Mouse (Mus musculus) intestine, embryonic 15.5 days (tissue): ENCODE data around the gene Gprin3. TPM values are rescaled to one million over a fixed set of nuclear protein-coding genes. Genes with fewer than 3 reads are reported as not detected.

Experiments
- ATAC-seq: fragments of 200-750 bp; cut with Nextera tagmentation; 2 replicates; pipeline ENCODE4 v1.8.0; 2017; ENCODE audit warnings: moderate TSS enrichment, moderate library complexity
- H3K27ac ChIP-seq: fragments of 300-500 bp; sonication (generic); 2 replicates; pipeline ENCODE4 v1.5.1; 2015; ENCODE audit warnings: mild to moderate bottlenecking, inconsistent platforms
- H3K27me3 ChIP-seq: fragments of 300-500 bp; sonication (generic); replicated peaks from 2 replicates; pipeline ENCODE4 v1.6.1; 2015; ENCODE audit warnings: inconsistent platforms
- H3K36me3 ChIP-seq: fragments of 300-500 bp; sonication (generic); 2 replicates; pipeline ENCODE4 v1.6.1; 2015; ENCODE audit warnings: inconsistent platforms
- H3K4me1 ChIP-seq: fragments of 300-500 bp; sonication (generic); replicated peaks from 2 replicates; pipeline ENCODE4 v1.6.1; 2015; ENCODE audit warnings: inconsistent platforms
- H3K4me2 ChIP-seq: fragments of 300-500 bp; sonication (generic); replicated peaks from 2 replicates; pipeline ENCODE4 v1.6.1; 2015; ENCODE audit warnings: mild to moderate bottlenecking, inconsistent platforms
- H3K4me3 ChIP-seq: fragments of 300-500 bp; sonication (generic); replicated peaks from 2 replicates; pipeline ENCODE4 v1.5.1; 2015; ENCODE audit warnings: inconsistent platforms
- H3K9ac ChIP-seq: fragments of 300-500 bp; sonication (generic); 2 replicates; pipeline ENCODE4 v1.6.1; 2015; ENCODE audit warnings: inconsistent platforms
- H3K9me3 ChIP-seq: fragments of 300-500 bp; sonication (generic); 2 replicates; pipeline ENCODE4 v1.6.1; 2016; ENCODE audit warnings: inconsistent platforms
- WGBS: fragments of 180-500 bp; shearing (Covaris S2); methylation state at CpG from one replicate; pipeline ENCODE4 v1.1.7; 2015; 5-methylcytosine and 5-hydroxymethylcytosine counted together
- polyA plus RNA-seq: library from polyadenylated mRNA; unstranded; fragments of >200 nt; fragmentation: Nextera tagmentation; extraction: Ambion mirVana; gene quantifications from 2 replicates; pipeline ENCODE4 v1.2.1, GENCODE M21; 2015

Gprin3 gene
- polyA plus RNA-seq, 1 experiment from 2014 or later, result 6.8 TPM

DNA sequence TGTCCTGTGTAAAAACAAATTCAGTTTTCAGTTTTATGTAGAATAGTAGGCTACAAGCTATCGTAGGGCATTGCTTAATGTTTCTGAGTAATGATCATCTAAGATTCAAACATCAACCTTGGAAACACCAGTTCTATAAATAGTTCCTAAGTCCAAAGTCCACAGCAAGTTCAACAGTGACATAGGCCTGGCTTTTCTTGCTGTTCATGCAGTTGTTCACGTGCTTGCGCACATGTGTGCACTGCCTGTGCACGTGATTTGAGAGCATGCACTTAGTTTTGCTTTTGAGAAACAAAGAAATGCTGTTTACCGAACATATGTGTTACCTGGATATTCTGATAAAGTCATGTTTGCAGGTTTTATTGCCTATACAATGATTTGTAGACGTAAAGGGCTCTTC, 11.3 kb downstream of the Gprin3 start:
- 58% methylated on average over 6 of the region's 6 CpGs for WGBS

DNA sequence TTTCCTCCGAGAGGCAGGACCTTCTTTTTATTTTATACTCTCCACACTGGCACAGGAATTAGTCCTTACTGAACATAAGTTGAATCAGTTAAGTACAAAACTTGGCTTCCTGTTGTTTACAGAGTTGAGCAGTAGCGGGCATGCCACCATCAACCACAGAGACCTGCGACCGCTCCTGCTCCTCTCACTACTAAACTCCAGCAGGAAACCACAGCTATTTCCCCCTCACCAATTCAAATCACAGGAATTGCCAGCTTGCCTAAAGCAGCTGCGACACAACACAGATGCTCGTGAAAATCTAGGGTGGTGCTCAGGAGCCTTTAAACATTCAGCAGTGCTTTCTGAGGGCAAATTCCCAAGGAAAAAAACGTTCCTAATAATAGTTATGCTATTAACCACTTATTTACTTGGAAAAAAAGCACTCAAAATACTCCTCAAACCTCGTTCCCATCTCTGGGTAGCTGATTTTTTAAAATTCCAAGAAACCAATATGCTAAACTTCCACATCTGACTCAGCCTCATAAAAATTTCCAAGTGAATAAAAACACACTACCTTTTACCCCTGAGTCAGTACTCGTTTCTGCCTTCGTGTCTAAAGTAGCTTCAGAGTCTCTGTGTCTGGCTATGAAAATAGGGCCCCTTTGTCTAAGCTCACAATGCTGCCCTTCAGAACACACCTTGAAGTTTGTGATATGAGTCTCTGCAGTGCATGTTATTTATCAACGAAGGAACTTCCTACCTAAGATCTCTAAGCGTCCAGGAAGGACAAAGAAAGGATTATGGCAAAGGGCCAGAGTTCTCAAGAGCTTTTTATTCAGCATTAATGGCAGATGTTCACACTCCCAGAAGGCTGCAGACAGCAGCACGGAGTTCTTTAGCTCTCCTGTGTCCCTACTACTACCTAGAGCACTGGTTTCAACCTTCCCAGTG, 13.4 kb downstream of the Gprin3 start:
- Histone ChIP-seq H3K4me1 (peaks cover 4% of the 10 kb centered on the region; the same call in 1 of the 2 replicates), H3K4me3 (no peak overlapping the region), H3K9me3 (no peaks in the 10 kb centered on the region), H3K4me2 (peak overlapping the region; percentile 43), H3K27ac (peak overlapping the region; percentile 83), H3K9ac (no peak overlapping the region), H3K27me3 (no peaks in the 10 kb centered on the region), H3K36me3 (no peaks in the 10 kb centered on the region)
- peak; percentile 81 for ATAC-seq
- WGBS, result 25% methylated on average over 13 of the region's 13 CpGs

More for the DNA sequence above, 11.3 kb downstream of the Gprin3 start:
- H3K4me2 ChIP-seq, result no peak overlapping the region
- peaks cover 4% of the 10 kb centered on the region; the same call in 1 of the 2 replicates for H3K4me1 ChIP-seq
- no peaks in the 10 kb centered on the region for H3K36me3 ChIP-seq
- peak; percentile 86 for ATAC-seq
- no peaks in the 10 kb centered on the region for H3K27me3 ChIP-seq
- H3K27ac ChIP-seq, result 0 out of 2 replicates have a peak overlapping the region, but pooled peaks have one; percentile 57
- no peaks in the 10 kb centered on the region for H3K9me3 ChIP-seq
- H3K4me3 ChIP-seq, result no peak overlapping the region
- H3K9ac ChIP-seq, result no peak overlapping the region

DNA sequence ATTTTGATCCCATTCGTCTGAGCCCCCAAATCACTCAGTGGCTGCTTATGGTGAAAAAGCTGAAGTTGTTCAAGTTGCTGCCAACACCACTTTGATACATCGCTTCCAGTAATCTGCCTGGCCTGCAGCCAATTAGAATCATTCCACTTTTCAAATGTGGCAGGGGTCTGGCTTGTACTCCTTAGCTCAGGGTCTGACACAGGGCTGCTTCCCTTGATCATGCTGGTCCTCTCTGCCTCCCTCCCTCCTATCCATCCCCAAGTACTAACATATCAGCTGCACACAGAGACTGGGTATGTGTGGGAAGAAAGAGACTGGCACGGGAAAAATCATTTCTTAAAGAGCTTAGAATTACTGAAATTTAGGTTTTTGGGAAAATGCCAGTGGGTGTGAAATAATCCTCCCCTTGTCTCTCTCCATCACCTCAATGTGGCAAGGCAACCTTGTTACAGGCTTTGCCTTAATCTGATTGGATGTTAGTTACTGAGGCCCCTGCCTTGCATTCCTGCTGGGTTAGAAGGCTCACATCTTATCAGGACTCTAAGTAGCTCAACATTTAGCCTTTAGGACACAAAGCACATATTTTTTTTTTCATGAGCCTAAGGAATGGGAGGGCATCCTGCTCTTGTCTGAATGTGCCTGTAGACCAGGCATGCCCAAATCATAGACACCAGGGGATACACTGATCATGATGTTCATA, 16.9 kb downstream of the Gprin3 start:
- no peak overlapping the region for H3K27ac ChIP-seq
- ATAC-seq, result no peak
- peaks cover 4% of the 10 kb centered on the region; the same call in 1 of the 2 replicates for H3K4me1 ChIP-seq
- H3K36me3 ChIP-seq, result no peaks in the 10 kb centered on the region
- no peaks in the 10 kb centered on the region for H3K27me3 ChIP-seq
- no peak overlapping the region for H3K4me2 ChIP-seq
- H3K4me3 ChIP-seq, result no peak overlapping the region
- no peaks in the 10 kb centered on the region for H3K9me3 ChIP-seq
- no peak overlapping the region for H3K9ac ChIP-seq
- 63% methylated on average over 3 of the region's 3 CpGs for WGBS

DNA sequence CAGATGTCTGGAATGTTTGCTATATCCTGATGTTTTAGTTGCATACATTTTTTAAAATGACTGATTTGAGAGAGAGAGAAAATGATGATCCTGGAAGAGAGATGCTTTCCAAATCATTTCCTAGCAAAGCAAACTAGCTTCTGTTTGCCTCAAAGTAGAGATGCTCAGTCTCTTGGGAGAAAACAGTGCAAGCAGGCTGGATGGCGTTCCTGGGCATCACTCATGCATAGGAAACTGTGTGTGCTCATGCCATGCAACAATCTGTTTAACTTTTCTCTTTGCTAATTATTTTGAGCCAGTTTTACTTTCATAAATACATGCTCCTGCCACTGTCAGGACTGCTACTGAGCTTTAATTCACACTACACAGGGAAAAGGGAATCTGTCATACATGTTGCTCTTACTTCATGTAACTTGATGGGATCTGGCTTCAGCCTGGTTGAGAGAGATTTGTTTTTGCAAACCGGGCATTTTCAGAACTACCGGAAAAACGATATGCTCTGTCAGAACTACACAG, 18.6 kb downstream of the Gprin3 start:
- ATAC-seq, result no peak
- H3K27ac ChIP-seq, result no peak overlapping the region
- WGBS, result 62% methylated on average over 4 of the region's 4 CpGs

DNA sequence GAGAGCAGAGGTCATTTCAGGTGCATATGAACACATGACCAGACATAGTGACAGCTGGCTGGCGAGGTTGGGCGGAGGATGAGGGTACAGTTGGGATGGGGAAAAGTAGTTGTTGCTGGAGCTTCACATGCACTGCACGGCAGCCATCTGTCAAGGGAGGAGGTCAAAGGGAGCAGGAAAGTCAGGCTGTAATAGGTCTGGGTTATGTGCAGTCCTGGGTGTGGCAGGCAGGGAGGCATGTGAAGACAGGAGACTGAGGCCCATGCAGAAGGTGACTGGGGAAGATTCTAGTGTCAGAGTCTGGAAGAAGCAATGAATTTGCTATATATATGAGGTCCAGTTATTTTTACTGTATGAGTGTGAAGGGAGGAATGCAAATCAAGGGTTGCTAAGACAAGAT, 35.9 kb downstream of the Gprin3 start:
- no peaks in the 10 kb centered on the region for H3K9me3 ChIP-seq
- no peak overlapping the region for H3K4me2 ChIP-seq
- no peak overlapping the region for H3K4me3 ChIP-seq
- H3K27ac ChIP-seq, result no peak overlapping the region
- peak; percentile 66 for ATAC-seq
- WGBS, result 66% methylated on average over 3 of the region's 3 CpGs
- no peaks in the 10 kb centered on the region for H3K4me1 ChIP-seq
- H3K36me3 ChIP-seq, result no peaks in the 10 kb centered on the region
- no peak overlapping the region for H3K9ac ChIP-seq
- H3K27me3 ChIP-seq, result no peaks in the 10 kb centered on the region

More for the DNA sequence above, 18.6 kb downstream of the Gprin3 start:
- no peak overlapping the region for H3K9ac ChIP-seq
- no peaks in the 10 kb centered on the region for H3K36me3 ChIP-seq
- no peaks in the 10 kb centered on the region for H3K4me1 ChIP-seq
- H3K9me3 ChIP-seq, result no peaks in the 10 kb centered on the region
- H3K27me3 ChIP-seq, result no peaks in the 10 kb centered on the region
- H3K4me3 ChIP-seq, result no peak overlapping the region
- no peak overlapping the region for H3K4me2 ChIP-seq

DNA sequence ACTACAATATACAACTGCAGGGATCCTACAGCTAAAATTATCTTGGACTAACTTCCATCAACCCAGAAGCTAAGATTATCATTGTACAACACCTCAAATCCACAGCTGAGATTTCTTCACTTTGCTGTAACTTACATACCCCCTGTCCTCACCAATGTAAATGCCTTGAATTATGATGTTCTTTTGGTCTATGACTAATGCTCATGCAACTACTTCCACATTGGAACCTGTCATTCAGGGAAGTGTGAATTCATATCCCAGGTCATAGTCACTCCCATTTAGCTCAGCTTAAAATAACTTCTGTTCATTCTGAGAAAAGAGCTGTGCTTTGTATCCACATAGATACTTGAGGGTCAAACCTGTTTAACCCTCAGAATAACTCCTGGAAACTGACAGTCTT, 60.8 kb downstream of the Gprin3 start:
- no peak overlapping the region for H3K27ac ChIP-seq
- H3K9me3 ChIP-seq, result no peaks in the 10 kb centered on the region
- H3K4me2 ChIP-seq, result no peak overlapping the region
- H3K27me3 ChIP-seq, result no peaks in the 10 kb centered on the region
- H3K9ac ChIP-seq, result no peak overlapping the region
- ATAC-seq, result no peak
- H3K36me3 ChIP-seq, result no peaks in the 10 kb centered on the region
- no peaks in the 10 kb centered on the region for H3K4me1 ChIP-seq
- H3K4me3 ChIP-seq, result no peak overlapping the region

DNA sequence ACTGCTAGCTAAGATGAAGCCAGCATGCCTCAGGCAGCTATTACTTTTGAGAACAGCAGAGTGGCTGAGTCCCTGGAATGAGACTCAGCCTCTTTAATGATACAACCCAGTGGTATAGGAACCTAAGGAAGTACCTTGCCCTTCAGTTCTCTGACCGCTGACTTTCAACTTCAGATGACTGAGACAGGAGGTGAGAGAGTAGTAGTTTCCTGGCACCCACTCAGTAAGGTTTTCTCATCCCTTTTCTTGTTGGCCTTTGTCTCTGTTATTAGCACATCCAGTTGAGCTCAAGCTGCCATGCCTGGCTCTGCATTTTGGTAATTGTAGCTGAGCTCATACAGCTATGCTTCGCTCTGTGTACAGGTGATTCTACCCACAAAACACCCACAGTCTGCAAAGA, 62.8 kb downstream of the Gprin3 start:
- H3K9ac ChIP-seq, result no peak overlapping the region
- H3K4me2 ChIP-seq, result no peak overlapping the region
- H3K9me3 ChIP-seq, result no peaks in the 10 kb centered on the region
- H3K4me3 ChIP-seq, result no peak overlapping the region
- no peaks in the 10 kb centered on the region for H3K36me3 ChIP-seq
- no peaks in the 10 kb centered on the region for H3K27me3 ChIP-seq
- 91% methylated on average over 2 of the region's 2 CpGs for WGBS
- no peak for ATAC-seq
- H3K4me1 ChIP-seq, result no peaks in the 10 kb centered on the region
- H3K27ac ChIP-seq, result no peak overlapping the region

DNA sequence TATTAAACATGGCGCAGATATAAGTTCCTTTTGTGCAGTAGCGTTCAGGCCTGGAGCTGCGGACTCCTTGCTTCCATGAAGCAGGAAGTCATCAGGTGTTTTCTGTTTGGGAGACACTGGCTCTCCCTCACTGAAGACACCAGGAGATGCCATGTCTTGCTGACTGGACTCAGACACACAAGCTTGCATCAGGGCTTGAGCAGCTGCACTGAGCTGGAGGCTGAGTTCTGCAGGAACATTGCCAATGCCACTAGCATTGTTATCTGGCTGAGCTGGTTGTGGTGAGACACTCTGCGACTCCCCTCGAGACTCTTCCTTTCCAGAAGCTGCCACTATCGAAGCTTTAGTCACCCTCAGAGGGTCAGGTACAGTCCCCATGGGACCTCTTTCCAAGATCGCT, 71.2 kb downstream of the Gprin3 start:
- Histone ChIP-seq H3K4me1 (no peaks in the 10 kb centered on the region), H3K27ac (no peak overlapping the region), H3K27me3 (no peaks in the 10 kb centered on the region), H3K4me2 (no peak overlapping the region), H3K9ac (no peak overlapping the region), H3K4me3 (no peak overlapping the region), H3K36me3 (no peaks in the 10 kb centered on the region), H3K9me3 (no peaks in the 10 kb centered on the region)
- WGBS, result 92% methylated on average over 7 of the region's 7 CpGs
- no peak for ATAC-seq

DNA sequence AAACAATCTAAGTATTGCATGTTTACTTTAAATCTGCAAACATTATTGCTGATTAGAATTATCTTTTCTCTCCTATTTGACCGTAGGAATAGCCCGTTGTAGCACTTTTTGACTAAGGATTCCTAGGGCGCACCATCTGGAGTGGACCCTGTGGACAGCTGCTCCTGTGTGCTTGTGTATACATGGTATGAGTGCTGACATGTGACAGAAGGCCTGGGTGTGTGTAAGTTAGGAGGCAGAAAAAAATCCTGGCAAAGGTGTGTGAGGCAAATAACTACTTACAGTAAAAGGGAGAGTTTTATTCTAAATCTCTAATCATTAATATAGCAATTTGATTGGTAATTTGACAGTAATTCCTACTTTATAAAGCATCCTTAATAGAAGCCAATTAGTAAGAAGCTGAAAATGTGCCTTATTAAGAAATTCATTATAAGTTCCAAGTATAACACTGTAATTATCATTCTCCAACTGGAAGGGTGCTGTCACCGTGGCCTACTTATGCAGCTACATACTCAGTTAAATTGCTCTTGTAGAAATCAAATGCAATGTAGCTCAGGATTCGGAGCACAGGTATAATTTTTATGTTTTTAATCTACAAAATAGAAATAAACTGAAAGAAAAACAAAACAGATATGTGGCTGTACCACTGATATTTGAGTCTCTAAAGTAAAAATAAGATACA, 74.8 kb downstream of the Gprin3 start:
- WGBS, result 76% methylated on average over 5 of the region's 5 CpGs
- no peak overlapping the region for H3K4me2 ChIP-seq
- no peak overlapping the region for H3K27ac ChIP-seq
- no peak overlapping the region for H3K9ac ChIP-seq
- no peak for ATAC-seq
- H3K4me3 ChIP-seq, result no peak overlapping the region
- no peaks in the 10 kb centered on the region for H3K4me1 ChIP-seq
- no peaks in the 10 kb centered on the region for H3K9me3 ChIP-seq
- H3K36me3 ChIP-seq, result no peaks in the 10 kb centered on the region
- H3K27me3 ChIP-seq, result no peaks in the 10 kb centered on the region

DNA sequence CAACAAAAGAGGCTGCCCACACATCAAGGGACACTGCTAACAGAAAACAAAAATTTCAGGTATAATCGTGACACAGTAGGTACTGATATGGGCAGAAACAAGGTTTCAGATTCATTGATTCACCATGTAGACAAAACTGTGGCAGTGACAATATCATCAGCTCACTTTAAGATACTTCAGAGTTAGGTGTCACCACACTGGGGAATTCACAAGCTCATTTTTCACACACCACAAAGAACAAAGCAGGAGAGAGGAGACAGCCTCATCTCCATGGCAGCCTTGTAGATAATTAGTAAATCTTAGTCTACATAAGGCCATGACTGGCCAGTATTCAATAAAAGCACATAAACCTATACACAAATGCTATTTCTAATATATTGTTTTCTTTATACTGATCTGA, 77.4 kb downstream of the Gprin3 start:
- H3K27ac ChIP-seq, result no peak overlapping the region
- H3K4me3 ChIP-seq, result no peak overlapping the region
- H3K9ac ChIP-seq, result no peak overlapping the region
- H3K4me1 ChIP-seq, result no peaks in the 10 kb centered on the region
- H3K4me2 ChIP-seq, result no peak overlapping the region
- WGBS, result 80% methylated on average over 1 of the region's 1 CpGs
- no peaks in the 10 kb centered on the region for H3K9me3 ChIP-seq
- H3K36me3 ChIP-seq, result no peaks in the 10 kb centered on the region
- ATAC-seq, result no peak
- H3K27me3 ChIP-seq, result no peaks in the 10 kb centered on the region

DNA sequence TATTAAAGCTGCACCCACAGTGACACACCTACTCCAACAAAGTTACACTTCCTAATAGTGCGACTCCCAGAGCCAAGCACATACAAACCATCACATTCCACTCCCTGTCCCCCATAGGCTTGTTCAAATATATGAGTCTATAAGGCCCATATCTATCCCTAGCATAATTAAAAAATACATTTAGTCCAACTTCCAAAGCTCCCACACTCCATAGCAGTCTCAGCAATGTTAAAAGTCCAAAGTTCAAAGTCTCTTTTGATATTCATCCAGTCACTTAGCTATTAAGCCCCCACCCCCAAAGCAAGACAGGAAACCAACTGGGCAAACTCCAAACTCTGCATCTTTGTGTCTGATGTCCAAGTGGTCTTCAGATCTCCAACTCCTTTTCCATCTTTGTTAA, 84.9 kb downstream of the Gprin3 start:
- Histone ChIP-seq H3K36me3 (no peaks in the 10 kb centered on the region), H3K27me3 (no peaks in the 10 kb centered on the region), H3K9ac (no peak overlapping the region), H3K4me1 (no peaks in the 10 kb centered on the region), H3K9me3 (no peaks in the 10 kb centered on the region), H3K4me3 (no peak overlapping the region), H3K4me2 (no peak overlapping the region), H3K27ac (no peak overlapping the region)
- peak; percentile 61; the same call in 1 of the 2 replicates for ATAC-seq
- WGBS, result 70% methylated on average over 1 of the region's 1 CpGs

DNA sequence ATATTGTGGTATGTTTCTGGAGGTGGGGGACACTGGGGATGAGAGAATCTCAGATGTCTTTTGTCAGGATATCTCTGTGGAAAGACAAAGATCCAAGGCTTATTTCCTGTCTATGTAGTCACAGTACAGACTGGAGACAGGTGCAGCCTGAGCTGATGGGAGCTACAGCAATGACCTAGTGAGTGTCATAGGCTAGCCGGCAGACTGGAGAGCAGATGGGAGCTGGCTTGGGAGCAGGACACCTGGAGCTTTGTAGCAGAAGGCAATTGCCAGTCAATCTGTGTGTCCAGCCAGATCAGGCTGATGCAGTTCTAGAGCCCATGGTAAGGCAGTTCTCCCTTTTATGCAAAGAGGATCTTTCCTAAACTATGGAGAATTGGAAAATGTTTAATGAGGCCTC, 97.8 kb downstream of the Gprin3 start:
- H3K4me1 ChIP-seq, result no peaks in the 10 kb centered on the region
- WGBS, result 88% methylated on average over 1 of the region's 1 CpGs
- H3K36me3 ChIP-seq, result no peaks in the 10 kb centered on the region
- no peaks in the 10 kb centered on the region for H3K9me3 ChIP-seq
- H3K9ac ChIP-seq, result no peak overlapping the region
- ATAC-seq, result no peak
- no peaks in the 10 kb centered on the region for H3K27me3 ChIP-seq
- no peak overlapping the region for H3K4me3 ChIP-seq
- no peak overlapping the region for H3K27ac ChIP-seq
- no peak overlapping the region for H3K4me2 ChIP-seq
